Mouse (Mus musculus): Measurements from ENCODE around the gene Gsdma3. TPM values are rescaled to one million over a fixed set of nuclear protein-coding genes. Genes with fewer than 3 reads are reported as not detected.

The Gsdma3 gene
- not detected in 2 replicates for total RNA-seq (2014; rRNA removed; ENCODE audit: low replicate concordance)
- polyA plus RNA-seq (2015; fragmentation: Nextera tagmentation; extraction: Ambion mirVana), result not detected in 2 replicates

GRCm38 (mm10) chr11:98625611-98626410 is at the start of gene Gsdma3, which contains the start of gene Gm12355:
Gene Gsdma3, plus strand, starts transcription at chr11:98626360.
Gene Gm12355, minus strand, starts transcription at chr11:98625661.
- H3K9ac ChIP-seq (replicated peaks; ENCODE audit: low read depth, low read length), result no peak within 1 kb of the TSS
- H3K27ac ChIP-seq (ENCODE audit: low read depth), result no peak within 1 kb of the TSS
- H3K36me3 ChIP-seq (replicated peaks; ENCODE audit: control insufficient read depth, insufficient read depth, low read length), result no peaks in the 10 kb centered on the region
- H3K4me3 ChIP-seq (ENCODE audit: low read depth, low read length), result no peak within 1 kb of the TSS
- WGBS, result 89% methylated on average over 10 of the region's 10 CpGs
- no peak within 1 kb of the TSS for H3K4me2 ChIP-seq (ENCODE audit: low read depth, low read length)
- H3K9me3 ChIP-seq (replicated peaks; ENCODE audit: control insufficient read depth, low read length), result no peaks in the 10 kb centered on the region
- DNase-seq (ENCODE audit: low spot score), result no peak
- H3K27me3 ChIP-seq (ENCODE audit: control insufficient read depth, insufficient read depth, low read length), result no peaks in the 10 kb centered on the region
- no peak for TF ChIP-seq CTCF (IDR thresholded peaks at IDR 0.05; ENCODE audit: low read depth)
- TF ChIP-seq EP300 (IDR thresholded peaks at IDR 0.05; ENCODE audit: low read depth), result no peak
- ATAC-seq (ENCODE audit: insufficient read depth, low read depth), result no peak
- H3K4me1 ChIP-seq (ENCODE audit: control insufficient read depth, insufficient read depth), result no peaks in the 10 kb centered on the region

GRCm38 (mm10) chr11:98577776-98578175 is 48.4 kb upstream of the Gsdma3 start:
- ATAC-seq (ENCODE audit: insufficient read depth, low read depth) (no peak), DNase-seq (ENCODE audit: low spot score) (no peak)
- H3K4me3 ChIP-seq (ENCODE audit: low read depth, low read length), result no peak overlapping the region
- H3K4me2 ChIP-seq (ENCODE audit: low read depth, low read length), result no peak overlapping the region
- TF ChIP-seq CTCF (IDR thresholded peaks at IDR 0.05; ENCODE audit: low read depth), result no peak
- no peak for TF ChIP-seq EP300 (IDR thresholded peaks at IDR 0.05; ENCODE audit: low read depth)
- WGBS, result 80% methylated on average over 5 of the region's 5 CpGs
- no peaks in the 10 kb centered on the region for H3K27me3 ChIP-seq (ENCODE audit: control insufficient read depth, insufficient read depth, low read length)
- H3K36me3 ChIP-seq (replicated peaks; ENCODE audit: control insufficient read depth, insufficient read depth, low read length), result peaks cover 16% of the 10 kb centered on the region
- H3K4me1 ChIP-seq (ENCODE audit: control insufficient read depth, insufficient read depth), result no peaks in the 10 kb centered on the region; the same call in 1 of the 2 replicates
- H3K9me3 ChIP-seq (replicated peaks; ENCODE audit: control insufficient read depth, low read length), result no peaks in the 10 kb centered on the region
- H3K27ac ChIP-seq (ENCODE audit: low read depth), result no peak overlapping the region
- no peak overlapping the region for H3K9ac ChIP-seq (replicated peaks; ENCODE audit: low read depth, low read length)

DNA sequence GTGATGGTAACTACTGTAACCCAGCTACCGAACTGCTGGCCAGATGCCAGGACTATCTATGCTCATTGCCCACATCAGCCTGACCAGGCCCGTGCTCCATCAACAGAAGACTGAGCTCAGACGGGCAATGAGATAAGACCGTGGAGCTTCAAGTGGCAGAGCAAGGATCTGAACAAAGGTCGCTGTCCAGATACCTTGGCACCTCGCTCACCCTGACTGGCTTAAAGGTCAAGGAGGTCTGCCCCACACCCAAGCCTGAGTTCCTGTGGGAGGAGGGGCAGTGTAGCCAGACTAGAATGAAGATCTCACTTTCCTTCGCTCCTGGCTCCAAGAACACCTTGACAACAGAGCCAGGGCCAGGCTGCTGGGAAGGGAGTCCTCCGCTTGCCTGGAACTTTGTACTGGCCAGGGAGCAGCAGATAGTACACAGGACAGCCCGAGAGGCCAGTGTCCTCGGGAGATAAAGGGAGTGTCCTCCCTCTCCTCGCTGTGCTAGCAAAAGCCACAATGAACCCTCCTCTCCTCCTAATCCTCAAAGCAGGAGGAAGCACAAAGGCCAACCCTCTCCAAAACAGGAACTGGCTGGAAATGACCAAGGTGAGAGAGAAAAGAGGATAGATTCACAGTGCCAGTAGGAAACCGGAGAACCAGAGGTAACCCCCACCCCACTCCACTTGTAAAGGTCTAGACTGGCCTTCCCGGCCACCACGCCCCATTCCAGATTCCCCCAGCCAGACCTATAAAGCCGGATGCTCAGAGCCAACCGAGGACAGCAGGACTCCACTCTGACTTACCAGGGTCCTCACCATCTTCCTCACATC is 45.6 kb upstream of the Gsdma3 start:
- ATAC-seq (ENCODE audit: insufficient read depth, low read depth), result peak; percentile 36
- Histone ChIP-seq H3K27me3 (ENCODE audit: control insufficient read depth, insufficient read depth, low read length) (no peaks in the 10 kb centered on the region), H3K4me2 (ENCODE audit: low read depth, low read length) (no peak overlapping the region), H3K36me3 (replicated peaks; ENCODE audit: control insufficient read depth, insufficient read depth, low read length) (peaks cover 22% of the 10 kb centered on the region), H3K9me3 (replicated peaks; ENCODE audit: control insufficient read depth, low read length) (no peaks in the 10 kb centered on the region), H3K4me3 (ENCODE audit: low read depth, low read length) (no peak overlapping the region), H3K9ac (replicated peaks; ENCODE audit: low read depth, low read length) (no peak overlapping the region), H3K27ac (ENCODE audit: low read depth) (no peak overlapping the region), H3K4me1 (ENCODE audit: control insufficient read depth, insufficient read depth) (peaks cover 12% of the 10 kb centered on the region; the same call in 1 of the 2 replicates)
- 40% methylated on average over 16 of the region's 16 CpGs for WGBS
- no peak for DNase-seq (ENCODE audit: low spot score)
- TF ChIP-seq EP300 (IDR thresholded peaks at IDR 0.05; ENCODE audit: low read depth), result no peak
- TF ChIP-seq CTCF (IDR thresholded peaks at IDR 0.05; ENCODE audit: low read depth), result no peak

DNA sequence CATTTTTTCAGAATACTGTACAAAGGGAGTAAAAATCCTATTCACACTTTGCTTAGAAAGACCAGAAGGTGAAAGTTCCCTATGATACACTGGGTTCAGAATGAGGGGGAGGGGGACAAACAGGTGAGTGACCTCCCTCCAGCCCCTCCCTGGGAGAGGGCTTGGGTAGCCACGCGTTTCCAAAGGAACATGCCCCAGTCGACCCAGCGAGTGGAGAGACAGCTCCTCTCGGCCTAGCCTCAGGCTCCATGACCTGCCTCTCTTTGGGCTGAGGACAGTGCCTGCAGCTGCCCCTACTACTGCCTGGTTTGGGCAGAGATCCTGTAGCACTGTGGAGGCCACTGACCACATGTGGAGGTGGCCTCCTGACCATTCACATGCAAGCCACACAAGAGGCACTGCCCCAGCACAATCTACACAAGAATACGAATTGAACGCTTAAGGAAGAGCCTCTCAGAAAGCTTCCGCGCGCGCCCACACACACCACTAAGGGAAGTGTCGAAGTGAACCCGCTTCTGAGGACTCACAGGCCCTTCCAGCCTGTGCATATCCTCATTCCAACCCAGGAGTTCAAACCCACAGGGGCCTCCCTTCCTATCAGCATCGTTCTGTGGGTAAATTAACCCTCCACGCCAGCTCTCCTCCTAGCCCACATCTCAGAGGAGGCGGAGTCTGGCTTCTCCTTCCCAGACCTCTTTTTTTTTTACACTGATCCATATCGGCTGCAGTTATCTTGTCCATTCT is 44.7 kb upstream of the Gsdma3 start:
- no peaks in the 10 kb centered on the region for H3K9me3 ChIP-seq (replicated peaks; ENCODE audit: control insufficient read depth, low read length)
- WGBS, result 63% methylated on average over 17 of the region's 17 CpGs
- no peaks in the 10 kb centered on the region for H3K27me3 ChIP-seq (ENCODE audit: control insufficient read depth, insufficient read depth, low read length)
- H3K4me2 ChIP-seq (ENCODE audit: low read depth, low read length), result no peak overlapping the region
- no peak for TF ChIP-seq EP300 (IDR thresholded peaks at IDR 0.05; ENCODE audit: low read depth)
- TF ChIP-seq CTCF (IDR thresholded peaks at IDR 0.05; ENCODE audit: low read depth), result no peak
- no peak overlapping the region for H3K4me3 ChIP-seq (ENCODE audit: low read depth, low read length)
- ATAC-seq (ENCODE audit: insufficient read depth, low read depth), result no peak
- H3K36me3 ChIP-seq (replicated peaks; ENCODE audit: control insufficient read depth, insufficient read depth, low read length), result peaks cover 22% of the 10 kb centered on the region
- no peak for DNase-seq (ENCODE audit: low spot score)
- H3K9ac ChIP-seq (replicated peaks; ENCODE audit: low read depth, low read length), result no peak overlapping the region
- peaks cover 19% of the 10 kb centered on the region; the same call in 1 of the 2 replicates for H3K4me1 ChIP-seq (ENCODE audit: control insufficient read depth, insufficient read depth)
- no peak overlapping the region for H3K27ac ChIP-seq (ENCODE audit: low read depth)

DNA sequence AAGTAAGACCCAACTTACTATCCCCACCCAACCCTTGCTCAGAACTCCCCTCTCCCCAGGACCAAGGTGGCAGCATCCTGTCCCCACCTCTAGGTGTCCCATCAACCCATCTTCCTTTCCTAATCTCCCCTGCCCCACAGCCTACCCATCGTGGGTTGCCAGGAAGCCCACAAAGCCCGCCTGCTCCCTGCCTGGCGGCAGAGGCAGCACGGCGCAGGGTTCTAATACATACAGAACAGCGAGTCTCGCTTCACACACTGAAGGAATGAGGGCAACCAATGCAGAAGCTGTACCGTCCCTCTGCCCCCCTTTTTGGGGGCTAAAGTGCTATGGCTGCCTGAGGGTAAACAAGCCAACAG is 44.2 kb upstream of the Gsdma3 start:
- no peak overlapping the region for H3K9ac ChIP-seq (replicated peaks; ENCODE audit: low read depth, low read length)
- H3K4me3 ChIP-seq (ENCODE audit: low read depth, low read length), result no peak overlapping the region
- peaks cover 19% of the 10 kb centered on the region; the same call in 1 of the 2 replicates for H3K4me1 ChIP-seq (ENCODE audit: control insufficient read depth, insufficient read depth)

More for the DNA sequence above, 44.2 kb upstream of the Gsdma3 start:
- no peak overlapping the region for H3K27ac ChIP-seq (ENCODE audit: low read depth)
- H3K9me3 ChIP-seq (replicated peaks; ENCODE audit: control insufficient read depth, low read length), result no peaks in the 10 kb centered on the region
- ATAC-seq (ENCODE audit: insufficient read depth, low read depth) (no peak), DNase-seq (ENCODE audit: low spot score) (no peak)
- TF ChIP-seq CTCF (IDR thresholded peaks at IDR 0.05; ENCODE audit: low read depth) (no peak), EP300 (IDR thresholded peaks at IDR 0.05; ENCODE audit: low read depth) (no peak)
- no peak overlapping the region for H3K4me2 ChIP-seq (ENCODE audit: low read depth, low read length)
- no peaks in the 10 kb centered on the region for H3K27me3 ChIP-seq (ENCODE audit: control insufficient read depth, insufficient read depth, low read length)
- 77% methylated on average over 8 of the region's 8 CpGs for WGBS
- H3K36me3 ChIP-seq (replicated peaks; ENCODE audit: control insufficient read depth, insufficient read depth, low read length), result peaks cover 22% of the 10 kb centered on the region

Measured in heart, postnatal 0 days (tissue).